Mouse (Mus musculus) C2C12 (cell line): Measurements from ENCODE around the gene Spint4.

Source experiments
- CEBPB ChIP-seq: IDR thresholded peaks from one replicate; pipeline ENCODE4 v1.6.1; 2011; ENCODE audit warnings: low read depth, mild to moderate bottlenecking, control low read depth, moderate library complexity
- CTCF ChIP-seq: IDR thresholded peaks from one replicate; pipeline ENCODE4 v1.5.1; 2011; ENCODE audit not compliant: control insufficient read depth, insufficient read depth, insufficient read length
- MAX ChIP-seq: IDR thresholded peaks from one replicate; pipeline ENCODE4 v1.6.1; 2011; ENCODE audit warnings: mild to moderate bottlenecking, control low read depth
- MYOG ChIP-seq: IDR thresholded peaks from one replicate; pipeline ENCODE4 v1.6.1; 2011; ENCODE audit not compliant: control insufficient read depth, insufficient read length; ENCODE audit errors: extremely low read depth
- USF1 ChIP-seq: IDR thresholded peaks from one replicate; pipeline ENCODE4 v1.6.1; 2011; ENCODE audit warnings: low read depth, mild to moderate bottlenecking, control low read depth, moderate library complexity

DNA sequence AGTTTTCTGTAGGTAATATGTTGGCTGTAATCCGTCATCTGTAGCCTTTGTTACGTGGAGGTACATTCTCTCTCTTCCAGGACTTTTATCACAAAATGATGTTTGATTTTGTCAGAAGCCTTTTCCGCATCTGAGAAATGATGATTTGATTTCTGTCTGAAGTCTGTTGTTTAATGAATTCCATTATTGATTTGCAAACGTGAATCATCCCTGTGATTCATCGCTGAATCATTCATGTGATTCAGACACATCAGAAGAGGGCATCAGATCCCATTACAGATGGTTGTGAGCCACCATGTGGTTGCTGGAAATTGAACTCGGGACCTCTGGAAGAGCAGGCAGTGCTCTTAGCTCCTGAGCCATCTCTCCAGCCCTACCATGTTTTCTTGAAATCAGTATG lies 50.7 kb downstream of the Spint4 start:
- TF ChIP-seq CTCF, result no peak
- TF ChIP-seq MAX, result no peak
- no peak for TF ChIP-seq USF1
- no peak for TF ChIP-seq CEBPB
- TF ChIP-seq MYOG, result no peak
